Mouse (Mus musculus) midbrain, embryonic 13.5 days (tissue): ENCODE results near the gene Fam50a. TPM values are rescaled to one million over a fixed set of nuclear protein-coding genes. Genes with fewer than 3 reads are reported as not detected.
A peak's percentile ranks its signal among the peaks of the same experiment; 100 is the strongest.

Experiments used
- ATAC-seq: fragments of 200-750 bp; cut with Nextera tagmentation; 2 replicates; pipeline ENCODE4 v1.8.0; 2017; ENCODE audit warnings: mild to moderate bottlenecking, moderate TSS enrichment, moderate library complexity
- H3K27ac ChIP-seq: fragments of 300-500 bp; sonication (generic); 2 replicates; pipeline ENCODE4 v1.5.1; 2015; ENCODE audit warnings: inconsistent platforms, mild to moderate bottlenecking, moderate library complexity
- H3K27me3 ChIP-seq: fragments of 300-500 bp; sonication (generic); 2 replicates; pipeline ENCODE4 v1.6.1; 2015; ENCODE audit warnings: mild to moderate bottlenecking, inconsistent platforms
- H3K36me3 ChIP-seq: fragments of 300-500 bp; sonication (generic); 2 replicates; pipeline ENCODE4 v1.6.1; 2015; ENCODE audit warnings: mild to moderate bottlenecking, inconsistent platforms
- H3K4me1 ChIP-seq: fragments of 300-500 bp; sonication (generic); replicated peaks from 2 replicates; pipeline ENCODE4 v1.6.1; 2015; ENCODE audit warnings: inconsistent platforms
- H3K4me2 ChIP-seq: fragments of 300-500 bp; sonication (generic); replicated peaks from 2 replicates; pipeline ENCODE4 v1.6.1; 2015; ENCODE audit warnings: moderate library complexity, mild to moderate bottlenecking, inconsistent platforms
- H3K4me3 ChIP-seq: fragments of 300-500 bp; sonication (generic); replicated peaks from 2 replicates; pipeline ENCODE4 v1.5.1; 2015; ENCODE audit warnings: mild to moderate bottlenecking, inconsistent platforms
- H3K9ac ChIP-seq: fragments of 300-500 bp; sonication (generic); replicated peaks from 2 replicates; pipeline ENCODE4 v1.6.1; 2015; ENCODE audit warnings: mild to moderate bottlenecking, inconsistent platforms
- H3K9me3 ChIP-seq: fragments of 300-500 bp; sonication (generic); 2 replicates; pipeline ENCODE4 v1.6.1; 2016; ENCODE audit warnings: mild to moderate bottlenecking, inconsistent platforms
- WGBS: fragments of 180-500 bp; shearing (Covaris S2); methylation state at CpG from one replicate; pipeline ENCODE4 v1.1.7; 2015; 5-methylcytosine and 5-hydroxymethylcytosine counted together
- polyA plus RNA-seq: library from polyadenylated mRNA; unstranded; fragments of >200 nt; fragmentation: Nextera tagmentation; extraction: Ambion mirVana; gene quantifications from 2 replicates; pipeline ENCODE4 v1.2.1, GENCODE M21; 2015

Fam50a gene
- polyA plus RNA-seq, 1 experiment from 2014 or later, result 62.5 TPM

- no peaks in the 10 kb centered on the region for H3K27me3 ChIP-seq
- H3K27ac ChIP-seq, result peak overlapping the region; percentile 77
- H3K4me1 ChIP-seq, result peaks cover 14% of the 10 kb centered on the region
- peak overlapping the region; percentile 61 for H3K4me3 ChIP-seq
- peak overlapping the region; percentile 61 for H3K4me2 ChIP-seq
- no peaks in the 10 kb centered on the region for H3K9me3 ChIP-seq
- H3K9ac ChIP-seq, result peak overlapping the region; percentile 82
- ATAC-seq, result peak; percentile 48; the same call in 1 of the 2 replicates
- 0 out of 2 replicates have a peak, but pooled peaks cover under 1% of the 10 kb centered on the region for H3K36me3 ChIP-seq
- WGBS, result 39% methylated on average over 5 of the region's 5 CpGs
Measured at GRCm38 (mm10) chrX:74283092-74283437, 29.8 kb upstream of the Fam50a start.

GRCm38 (mm10) chrX:74293431-74293830 lies 19.4 kb upstream of the Fam50a start:
- no peak overlapping the region for H3K9ac ChIP-seq
- H3K27me3 ChIP-seq, result no peaks in the 10 kb centered on the region
- no peak overlapping the region for H3K4me3 ChIP-seq
- peaks cover 17% of the 10 kb centered on the region for H3K36me3 ChIP-seq
- H3K27ac ChIP-seq, result no peak overlapping the region
- no peaks in the 10 kb centered on the region for H3K9me3 ChIP-seq
- no peak for ATAC-seq
- H3K4me1 ChIP-seq, result peaks cover 11% of the 10 kb centered on the region
- H3K4me2 ChIP-seq, result no peak overlapping the region
- WGBS, result 78% methylated on average over 4 of the region's 4 CpGs

DNA sequence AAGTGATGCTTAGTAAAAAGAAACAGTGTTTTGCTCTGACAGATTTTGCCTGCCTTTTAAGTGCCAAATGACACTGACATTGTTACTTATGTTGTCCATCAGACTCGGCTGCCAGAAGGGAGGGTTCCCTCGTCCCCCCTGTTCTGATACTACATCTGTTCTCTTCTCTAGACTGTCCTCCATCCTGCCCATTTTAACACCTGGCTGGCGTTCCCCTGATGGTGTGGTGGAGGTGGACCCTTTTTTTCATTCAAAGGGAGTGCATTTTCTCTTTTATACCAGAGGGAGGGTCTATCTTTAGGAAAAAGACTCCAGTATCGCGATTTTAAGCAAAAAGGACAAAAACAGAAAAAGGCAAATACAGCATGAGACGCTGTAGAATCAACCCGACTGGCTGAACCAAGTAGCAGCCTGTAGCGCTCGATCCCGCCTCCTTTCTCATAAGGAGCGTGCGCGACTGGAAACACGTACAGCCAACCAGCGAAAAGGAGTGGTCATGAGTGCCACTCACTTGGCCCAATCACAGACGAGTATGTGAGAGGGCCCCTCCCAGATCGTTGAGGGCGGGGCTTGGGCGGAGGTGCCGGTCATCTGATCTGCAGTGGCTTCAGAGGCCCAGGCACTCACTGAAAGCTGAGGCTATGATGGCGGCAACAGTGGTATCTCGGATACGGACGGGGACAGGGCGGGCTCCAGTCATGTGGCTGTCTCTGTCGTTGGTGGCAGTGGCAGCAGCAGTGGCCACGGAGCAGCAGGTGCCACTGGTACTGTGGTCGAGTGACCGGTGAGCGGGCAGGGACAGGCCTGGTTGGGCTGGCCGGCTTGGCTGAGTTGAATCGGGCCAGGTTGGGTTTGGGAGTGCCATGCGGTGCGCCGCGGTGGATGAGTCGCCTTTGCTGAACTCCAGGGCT lies 16.0 kb upstream of the Fam50a start, which contains the start of gene Atp6ap1:
Gene Atp6ap1, plus strand, starts transcription at position 560 of the 911 bp plus-strand sequence.
- Histone ChIP-seq H3K9me3 (no peaks in the 10 kb centered on the region), H3K4me1 (peaks cover 13% of the 10 kb centered on the region), H3K27ac (peak within 1 kb of the TSS; percentile 77), H3K9ac (peak within 1 kb of the TSS; percentile 80), H3K27me3 (no peaks in the 10 kb centered on the region), H3K4me3 (peak within 1 kb of the TSS; percentile 65), H3K4me2 (peak within 1 kb of the TSS; percentile 60), H3K36me3 (peaks cover 21% of the 10 kb centered on the region)
- ATAC-seq, result peak; percentile 99
- 27% methylated on average over 37 of the region's 37 CpGs for WGBS

- no peak overlapping the region for H3K9ac ChIP-seq
- H3K4me2 ChIP-seq, result 0 out of 2 replicates have a peak overlapping the region, but pooled peaks have one; percentile 22
- peaks cover 13% of the 10 kb centered on the region for H3K4me1 ChIP-seq
- peaks cover 35% of the 10 kb centered on the region for H3K36me3 ChIP-seq
- no peaks in the 10 kb centered on the region for H3K9me3 ChIP-seq
- H3K27me3 ChIP-seq, result no peaks in the 10 kb centered on the region
- H3K27ac ChIP-seq, result no peak overlapping the region
- H3K4me3 ChIP-seq, result no peak overlapping the region
- WGBS, result 88% methylated on average over 1 of the region's 1 CpGs
- ATAC-seq, result no peak
Measured at GRCm38 (mm10) chrX:74298348-74298747, 14.5 kb upstream of the Fam50a start.

DNA sequence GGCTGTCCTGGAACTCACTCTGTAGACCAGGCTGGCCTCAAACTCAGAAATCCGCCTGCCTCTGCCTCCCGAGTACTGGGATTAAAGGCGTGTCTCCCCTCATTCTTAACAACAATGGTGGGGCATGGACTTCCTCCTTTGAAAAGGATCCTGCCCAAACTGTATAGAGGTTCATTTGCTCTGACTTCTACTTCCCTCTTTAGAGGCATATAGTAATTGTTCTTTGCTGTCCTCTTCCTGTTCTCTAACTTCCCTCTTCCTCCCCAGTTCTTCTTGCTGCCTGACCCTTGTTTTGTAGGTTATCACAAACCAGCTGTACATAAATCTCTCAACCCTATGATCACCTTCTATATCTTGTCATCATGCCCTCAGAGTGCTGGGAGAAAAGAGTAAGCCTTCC lies 13.1 kb upstream of the Fam50a start:
- Histone ChIP-seq H3K9ac (no peak overlapping the region), H3K4me1 (peaks cover 19% of the 10 kb centered on the region), H3K4me2 (no peak overlapping the region), H3K27ac (no peak overlapping the region), H3K36me3 (peaks cover 42% of the 10 kb centered on the region), H3K9me3 (no peaks in the 10 kb centered on the region), H3K4me3 (no peak overlapping the region), H3K27me3 (no peaks in the 10 kb centered on the region)
- 85% methylated on average over 3 of the region's 3 CpGs for whole genome bisulfite sequencing
- no peak for ATAC-seq

DNA sequence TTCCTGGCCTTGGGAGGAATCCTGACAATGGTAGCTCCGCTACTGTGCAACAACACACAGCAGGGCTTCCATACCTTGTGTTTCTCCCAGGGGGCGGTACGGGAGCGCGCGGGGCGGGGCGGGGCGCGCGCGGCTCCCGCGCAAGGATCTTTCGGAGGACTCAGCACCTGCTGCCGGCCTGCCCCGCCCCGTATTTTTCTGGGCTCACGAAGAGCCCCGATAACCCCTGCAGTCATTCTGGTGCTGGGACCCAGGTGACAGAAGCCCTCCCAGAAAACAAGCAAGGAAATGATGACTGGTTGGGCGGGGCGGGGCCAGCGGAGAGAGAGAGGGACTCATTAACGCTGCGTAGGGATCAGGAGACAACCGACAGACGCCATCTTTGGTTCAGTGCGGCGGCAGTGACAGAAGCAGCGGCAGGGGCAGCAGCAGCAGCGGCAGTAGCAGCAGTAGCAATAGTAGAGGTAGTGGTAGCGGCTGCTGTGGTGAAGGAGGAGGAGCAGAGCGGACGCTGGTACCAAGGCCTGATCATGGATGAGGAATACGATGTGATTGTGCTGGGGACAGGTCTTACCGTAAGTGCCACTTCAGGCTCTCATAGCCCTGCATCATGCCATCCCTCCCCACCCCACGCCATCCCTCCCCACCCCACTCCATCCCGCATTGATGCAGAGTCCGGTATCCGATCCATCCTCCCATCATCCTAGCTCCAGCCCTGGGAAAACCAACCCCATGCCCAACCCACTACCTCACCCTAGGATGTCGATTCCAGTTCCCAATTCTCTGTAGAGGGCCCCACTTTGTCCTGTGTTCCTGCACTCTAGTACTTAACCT lies 7.7 kb upstream of the Fam50a start, which contains the start of gene Gdi1:
Gene Gdi1, plus strand, starts transcription at position 132 of the 834 bp plus-strand sequence.
- peak within 1 kb of the TSS; percentile 95 for H3K27ac ChIP-seq
- peaks cover 67% of the 10 kb centered on the region for H3K36me3 ChIP-seq
- peak; percentile 84 for ATAC-seq
- 26% methylated on average over 41 of the region's 41 CpGs for WGBS
- H3K27me3 ChIP-seq, result no peaks in the 10 kb centered on the region
- peaks cover 38% of the 10 kb centered on the region for H3K4me1 ChIP-seq
- H3K4me2 ChIP-seq, result peak within 1 kb of the TSS; percentile 74
- H3K9me3 ChIP-seq, result 0 out of 2 replicates have a peak, but pooled peaks cover 2% of the 10 kb centered on the region
- peak within 1 kb of the TSS; percentile 62 for H3K4me3 ChIP-seq
- peak within 1 kb of the TSS; percentile 82 for H3K9ac ChIP-seq

DNA sequence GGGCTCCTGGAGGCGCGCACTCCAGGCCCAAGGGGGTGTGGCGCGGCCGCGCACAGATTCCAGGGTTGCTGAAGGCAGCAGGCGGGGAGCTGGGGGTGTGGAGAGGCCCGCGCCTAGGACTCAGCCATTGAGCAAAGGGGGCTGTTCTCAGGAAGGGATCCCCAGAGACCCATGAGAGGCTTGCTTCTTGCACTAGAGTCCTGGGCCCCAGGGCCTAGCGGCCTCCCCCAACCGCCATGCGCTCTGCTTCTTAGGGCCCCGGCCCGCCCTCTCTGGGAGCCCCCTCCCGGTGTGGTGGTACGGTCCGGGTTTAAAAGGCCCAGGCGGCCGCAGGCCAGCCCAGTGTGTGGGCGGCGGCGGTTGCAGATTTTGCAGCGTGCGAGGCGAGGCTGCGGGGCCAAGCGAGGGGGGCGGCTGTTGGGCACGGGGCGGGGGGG lies 15.9 kb downstream of the Fam50a start, which contains the start of gene Plxna3:
Gene Plxna3, plus strand, starts transcription at position 342 of the 437 bp plus-strand sequence.
- Histone ChIP-seq H3K27me3 (no peaks in the 10 kb centered on the region), H3K4me2 (peak within 1 kb of the TSS; percentile 76), H3K4me3 (peak within 1 kb of the TSS; percentile 61), H3K36me3 (peaks cover 18% of the 10 kb centered on the region), H3K9me3 (no peaks in the 10 kb centered on the region), H3K4me1 (peaks cover 40% of the 10 kb centered on the region), H3K9ac (peak within 1 kb of the TSS; percentile 78), H3K27ac (peak within 1 kb of the TSS; percentile 86)
- peak; percentile 96 for ATAC-seq
- WGBS, result 24% methylated on average over 30 of the region's 30 CpGs

- WGBS, result 25% methylated on average over 10 of the region's 10 CpGs
Measured at GRCm38 (mm10) chrX:74329215-74329671, 16.4 kb downstream of the Fam50a start.

GRCm38 (mm10) chrX:74330166-74330930 lies 17.5 kb downstream of the Fam50a start:
- Histone ChIP-seq H3K27ac (peak overlapping the region; percentile 86), H3K9me3 (no peaks in the 10 kb centered on the region), H3K4me2 (peak overlapping the region; percentile 76), H3K36me3 (peaks cover 29% of the 10 kb centered on the region), H3K4me3 (peak overlapping the region; percentile 61), H3K4me1 (peaks cover 46% of the 10 kb centered on the region), H3K9ac (peak overlapping the region; percentile 78), H3K27me3 (no peaks in the 10 kb centered on the region)
- 31% methylated on average over 2 of the region's 2 CpGs for whole genome bisulfite sequencing
- no peak for ATAC-seq

More at GRCm38 (mm10) chrX:74329215-74329671, 16.4 kb downstream of the Fam50a start:
- Histone ChIP-seq H3K4me3 (peak overlapping the region; percentile 61), H3K4me2 (peak overlapping the region; percentile 76), H3K9me3 (no peaks in the 10 kb centered on the region), H3K4me1 (peaks cover 45% of the 10 kb centered on the region), H3K27me3 (no peaks in the 10 kb centered on the region), H3K36me3 (peaks cover 23% of the 10 kb centered on the region), H3K27ac (peak overlapping the region; percentile 86), H3K9ac (peak overlapping the region; percentile 78)
- peak; percentile 76 for ATAC-seq

- H3K36me3 ChIP-seq, result no peaks in the 10 kb centered on the region
- H3K9ac ChIP-seq, result peak overlapping the region; percentile 64
- no peaks in the 10 kb centered on the region for H3K9me3 ChIP-seq
- peak overlapping the region; percentile 76 for H3K27ac ChIP-seq
- H3K4me2 ChIP-seq, result peak overlapping the region; percentile 63
- peak; percentile 78 for ATAC-seq
- H3K27me3 ChIP-seq, result no peaks in the 10 kb centered on the region
- peak overlapping the region; percentile 47 for H3K4me3 ChIP-seq
- H3K4me1 ChIP-seq, result peaks cover 7% of the 10 kb centered on the region; the same call in 1 of the 2 replicates
- 36% methylated on average over 13 of the region's 13 CpGs for WGBS
Measured at GRCm38 (mm10) chrX:74352645-74353466, 40.0 kb downstream of the Fam50a start.
